Mouse (Mus musculus): ENCODE data around the gene Zbtb49. TPM values are rescaled to one million over a fixed set of nuclear protein-coding genes. Genes with fewer than 3 reads are reported as not detected.
A peak's percentile ranks its signal among the peaks of the same experiment; 100 is the strongest.

Gene Zbtb49
- 24.1 and 24.6 TPM in 2 replicates for polyA plus RNA-seq (2016; fragmentation: Nextera tagmentation; extraction: Ambion mirVana)

DNA sequence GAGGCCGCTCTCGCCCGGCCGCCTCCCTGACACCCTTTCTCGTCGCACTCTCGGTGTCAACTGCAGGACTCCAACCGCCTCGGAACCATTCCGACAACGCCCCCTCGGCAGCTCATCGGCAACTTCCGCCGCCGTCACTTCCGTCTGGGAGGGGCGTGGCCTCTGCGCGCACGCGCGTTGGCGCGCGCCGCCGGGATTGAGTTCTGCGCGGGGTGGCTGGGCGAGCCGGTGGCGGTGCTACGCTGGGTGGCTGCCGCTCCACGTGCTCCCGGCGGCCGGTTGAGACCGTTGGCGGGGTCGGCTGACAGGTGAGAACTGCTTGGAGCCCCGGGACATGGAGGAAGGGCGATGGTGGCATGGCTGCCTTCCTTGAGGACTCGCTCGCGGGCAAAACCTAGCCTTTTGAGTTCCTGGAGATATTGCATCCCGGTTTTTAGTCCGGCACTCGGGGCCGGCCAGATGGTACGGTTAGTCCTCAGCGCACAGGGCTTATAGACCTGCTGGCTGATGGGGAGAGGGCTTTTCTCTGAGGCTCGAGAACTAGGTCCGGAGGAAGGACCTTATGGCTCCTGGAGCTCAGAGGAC, at the start of gene Zbtb49, which contains the start of gene Lyar:
TSS of gene Zbtb49 (minus strand) at position 130 of the 585 bp plus-strand sequence.
TSS of gene Lyar (plus strand) at position 143 of the 585 bp plus-strand sequence.
- under 1% methylated on average over 55 of the region's 55 CpGs for WGBS
- peak within 1 kb of the TSS; percentile 93 for H3K4me3 ChIP-seq
- peak; percentile 91 for ATAC-seq (ENCODE audit: low FRiP score)
- peak within 1 kb of the TSS; percentile 89 for H3K4me2 ChIP-seq (replicated peaks)
- peak within 1 kb of the TSS; percentile 80 for H3K27ac ChIP-seq
- H3K9me3 ChIP-seq (replicated peaks) = no peaks in the 10 kb centered on the region
- H3K36me3 ChIP-seq = peaks cover 16% of the 10 kb centered on the region
- H3K4me1 ChIP-seq = peaks cover 20% of the 10 kb centered on the region
- no peaks in the 10 kb centered on the region for H3K27me3 ChIP-seq
- H3K9ac ChIP-seq = peak within 1 kb of the TSS; percentile 86

DNA sequence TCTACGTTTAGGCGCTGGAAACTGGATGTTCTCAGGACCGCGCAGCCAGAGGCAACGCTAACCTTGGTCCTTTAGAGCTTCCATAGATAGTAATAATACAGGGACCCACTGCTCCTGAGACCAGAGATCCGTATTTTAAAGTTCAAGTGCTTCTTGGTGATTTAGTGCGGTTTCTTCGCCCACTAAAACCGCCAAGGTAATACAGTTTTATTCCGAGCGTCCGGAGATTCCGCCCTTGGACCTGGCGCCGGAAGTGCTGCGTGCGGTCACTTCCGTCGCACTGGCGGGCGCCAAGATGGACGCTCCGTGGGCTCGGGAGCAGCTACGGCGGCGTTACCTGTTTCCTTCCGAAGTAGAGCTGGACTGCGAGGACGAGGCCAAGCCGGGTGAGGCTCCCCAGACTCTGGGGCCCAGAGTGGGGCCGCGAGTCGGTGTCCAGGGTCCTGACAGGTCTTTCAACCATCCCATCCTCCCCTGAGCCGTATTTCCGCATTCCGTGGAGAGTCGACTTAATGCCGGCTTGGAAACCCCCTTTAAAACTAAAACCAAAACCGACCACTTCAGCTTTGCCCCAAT, 39.9 kb upstream of the Zbtb49 start, which contains the start of gene Tmem128:
TSS of gene Tmem128 (plus strand) at position 79 of the 576 bp plus-strand sequence.
- Histone ChIP-seq H3K4me2 (replicated peaks) (peak within 1 kb of the TSS; percentile 85), H3K27ac (peak within 1 kb of the TSS; percentile 86), H3K4me3 (peak within 1 kb of the TSS; percentile 84), H3K4me1 (peaks cover 5% of the 10 kb centered on the region), H3K9ac (peak within 1 kb of the TSS; percentile 82), H3K9me3 (replicated peaks) (no peaks in the 10 kb centered on the region), H3K27me3 (no peaks in the 10 kb centered on the region), H3K36me3 (peaks cover 29% of the 10 kb centered on the region)
- WGBS = under 1% methylated on average over 40 of the region's 40 CpGs
- ATAC-seq (ENCODE audit: low FRiP score) = peak; percentile 75

DNA sequence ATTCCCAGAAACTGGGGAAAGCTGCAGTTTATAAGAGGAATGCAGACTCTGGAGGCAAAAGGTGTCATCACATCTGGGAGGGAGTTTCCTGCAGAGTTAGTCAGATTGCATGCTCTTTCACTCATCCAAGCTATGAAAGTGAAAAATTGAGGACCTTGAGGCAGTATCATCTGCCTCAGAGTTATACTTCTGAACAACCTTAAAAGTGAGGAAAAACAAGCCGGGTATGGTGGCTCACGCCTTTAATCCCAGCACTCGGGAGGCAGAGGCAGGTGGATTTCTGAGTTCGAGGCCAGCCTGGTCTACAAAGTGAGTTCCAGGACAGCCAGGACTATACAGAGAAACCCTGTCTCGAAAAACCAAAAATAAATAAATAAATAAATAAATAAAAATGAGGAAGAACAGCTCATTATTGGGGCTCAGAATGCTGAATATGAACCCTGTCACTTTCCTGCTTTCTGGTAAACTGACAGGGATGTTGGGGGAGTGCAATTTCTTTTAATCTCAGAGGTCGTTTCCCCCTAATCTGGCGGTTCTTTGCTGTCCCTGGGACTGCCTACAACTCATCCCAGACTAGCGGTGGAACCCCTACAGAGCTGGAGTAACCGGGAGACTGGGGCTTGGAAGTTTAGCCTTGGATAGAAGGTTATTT, 39.3 kb upstream of the Zbtb49 start:
- Histone ChIP-seq H3K4me3 (peak overlapping the region; percentile 84), H3K4me1 (peaks cover 5% of the 10 kb centered on the region), H3K27me3 (no peaks in the 10 kb centered on the region), H3K27ac (peak overlapping the region; percentile 86), H3K9me3 (replicated peaks) (no peaks in the 10 kb centered on the region), H3K4me2 (replicated peaks) (peak overlapping the region; percentile 85), H3K36me3 (peaks cover 23% of the 10 kb centered on the region), H3K9ac (peak overlapping the region; percentile 82)
- peak; percentile 30; the same call in 1 of the 2 replicates for ATAC-seq (ENCODE audit: low FRiP score)
- WGBS = 47% methylated on average over 9 of the region's 9 CpGs

DNA sequence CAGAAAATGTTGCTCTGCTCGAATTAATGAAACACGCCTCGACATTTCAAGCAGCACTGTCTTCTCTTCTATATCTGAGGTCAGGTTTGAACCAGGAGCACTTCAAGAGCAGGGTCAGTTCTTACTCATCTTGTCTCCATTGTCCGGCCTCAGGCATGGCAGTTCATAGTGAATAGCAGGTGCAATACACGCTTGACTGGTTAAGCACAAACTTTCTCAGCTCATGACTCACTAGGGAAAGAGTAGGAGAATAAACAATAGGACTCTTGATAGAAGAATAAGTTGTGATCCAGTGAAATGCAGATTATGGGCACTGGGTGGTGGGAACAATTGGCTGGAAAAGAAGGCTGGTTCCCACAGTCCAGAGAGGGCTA, 38.5 kb upstream of the Zbtb49 start:
- no peak overlapping the region for H3K4me3 ChIP-seq
- no peak overlapping the region for H3K27ac ChIP-seq
- H3K36me3 ChIP-seq = peaks cover 15% of the 10 kb centered on the region
- no peaks in the 10 kb centered on the region for H3K27me3 ChIP-seq
- H3K9ac ChIP-seq = no peak overlapping the region
- no peak for ATAC-seq (ENCODE audit: low FRiP score)
- H3K4me2 ChIP-seq (replicated peaks) = no peak overlapping the region
- H3K4me1 ChIP-seq = peaks cover 5% of the 10 kb centered on the region
- H3K9me3 ChIP-seq (replicated peaks) = no peaks in the 10 kb centered on the region
- 78% methylated on average over 5 of the region's 5 CpGs for WGBS

DNA sequence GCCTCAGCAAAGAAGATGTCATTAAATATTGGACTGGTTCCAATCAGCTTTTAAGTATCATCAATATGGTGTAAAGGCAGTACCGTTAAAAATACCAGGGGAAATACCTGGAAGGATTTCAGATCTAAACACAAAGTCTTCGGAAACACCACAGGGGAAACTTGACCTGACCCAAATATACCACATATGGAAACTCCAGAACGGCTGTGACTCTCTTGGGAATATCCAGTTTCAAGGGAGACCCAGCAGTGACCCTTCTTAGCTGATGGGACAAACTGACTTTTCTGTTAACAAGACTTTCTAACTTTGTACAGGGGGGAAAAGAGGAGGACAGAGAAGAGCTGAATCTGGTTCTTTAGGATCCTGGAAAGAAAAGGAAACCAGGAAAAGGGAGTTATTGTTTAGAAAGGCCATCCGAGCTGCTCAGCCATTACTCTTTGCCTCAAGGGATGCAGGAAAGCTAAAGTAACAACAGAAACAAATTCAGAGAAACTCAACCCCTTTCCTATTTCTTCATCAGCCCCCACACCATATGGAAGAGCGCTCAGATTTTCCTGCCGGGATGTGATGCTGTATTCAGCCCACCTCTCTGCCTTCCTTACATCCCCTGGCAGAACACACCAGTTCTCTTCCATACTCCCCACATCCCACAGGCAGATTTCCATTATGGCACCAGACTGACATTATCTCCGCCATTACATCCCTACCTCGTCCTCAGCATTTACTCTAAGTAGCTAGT, 37.9 kb upstream of the Zbtb49 start:
- WGBS = 67% methylated on average over 8 of the region's 8 CpGs
- no peak overlapping the region for H3K4me3 ChIP-seq
- no peak overlapping the region for H3K27ac ChIP-seq
- no peaks in the 10 kb centered on the region for H3K27me3 ChIP-seq
- no peak overlapping the region for H3K4me2 ChIP-seq (replicated peaks)
- no peak overlapping the region for H3K9ac ChIP-seq
- H3K4me1 ChIP-seq = peaks cover 5% of the 10 kb centered on the region
- H3K36me3 ChIP-seq = peaks cover 9% of the 10 kb centered on the region
- no peak for ATAC-seq (ENCODE audit: low FRiP score)
- H3K9me3 ChIP-seq (replicated peaks) = no peaks in the 10 kb centered on the region

DNA sequence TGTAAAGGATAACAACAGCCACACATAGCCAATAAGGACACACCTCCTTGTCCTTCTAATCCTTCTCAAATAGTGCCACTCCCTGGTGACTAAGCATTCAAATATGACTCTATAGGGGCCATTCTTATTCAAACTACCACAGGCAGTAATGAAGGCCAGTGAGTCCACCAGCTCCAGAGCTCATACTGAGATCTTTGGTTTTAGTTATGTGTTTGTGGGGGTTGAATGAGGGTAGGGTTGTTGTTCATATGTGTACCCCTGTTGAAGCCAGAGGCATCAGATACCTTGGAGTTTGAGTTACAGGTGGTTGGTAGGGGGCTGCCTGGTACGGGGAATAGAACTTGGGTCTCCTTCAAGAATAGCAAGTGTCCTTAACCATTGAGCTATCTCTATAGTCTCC, 36.3 kb upstream of the Zbtb49 start:
- no peak for ATAC-seq (ENCODE audit: low FRiP score)
- Histone ChIP-seq H3K4me1 (peaks cover 5% of the 10 kb centered on the region), H3K27ac (no peak overlapping the region), H3K36me3 (no peaks in the 10 kb centered on the region), H3K9me3 (replicated peaks) (no peaks in the 10 kb centered on the region), H3K4me2 (replicated peaks) (no peak overlapping the region), H3K9ac (no peak overlapping the region), H3K4me3 (no peak overlapping the region), H3K27me3 (no peaks in the 10 kb centered on the region)
- 92% methylated on average over 1 of the region's 1 CpGs for WGBS

DNA sequence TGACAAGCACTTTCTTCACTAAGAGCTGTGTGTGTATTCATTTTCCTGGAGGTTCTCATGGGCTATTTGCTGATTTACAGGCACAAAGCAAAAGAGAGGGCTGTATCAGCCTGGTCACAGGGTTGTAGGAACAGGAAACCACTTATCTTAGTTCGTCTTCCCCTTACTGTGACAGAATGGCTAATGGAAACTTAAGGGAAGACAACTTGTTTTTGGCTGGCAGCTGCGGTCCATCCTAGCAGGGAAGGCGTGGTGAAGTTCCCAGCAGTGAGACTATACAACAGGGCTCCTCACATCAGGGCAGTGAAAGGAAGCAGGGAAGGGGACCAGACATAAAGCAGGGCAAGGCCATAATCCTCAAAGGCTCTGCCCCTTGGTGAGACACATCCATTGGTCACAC, 35.4 kb upstream of the Zbtb49 start:
- ATAC-seq (ENCODE audit: low FRiP score) = no peak
- Histone ChIP-seq H3K27me3 (no peaks in the 10 kb centered on the region), H3K4me2 (replicated peaks) (no peak overlapping the region), H3K4me1 (no peaks in the 10 kb centered on the region; the same call in 1 of the 2 replicates), H3K27ac (no peak overlapping the region), H3K9ac (no peak overlapping the region), H3K4me3 (no peak overlapping the region), H3K36me3 (no peaks in the 10 kb centered on the region), H3K9me3 (replicated peaks) (no peaks in the 10 kb centered on the region)
- WGBS = 84% methylated on average over 3 of the region's 3 CpGs

DNA sequence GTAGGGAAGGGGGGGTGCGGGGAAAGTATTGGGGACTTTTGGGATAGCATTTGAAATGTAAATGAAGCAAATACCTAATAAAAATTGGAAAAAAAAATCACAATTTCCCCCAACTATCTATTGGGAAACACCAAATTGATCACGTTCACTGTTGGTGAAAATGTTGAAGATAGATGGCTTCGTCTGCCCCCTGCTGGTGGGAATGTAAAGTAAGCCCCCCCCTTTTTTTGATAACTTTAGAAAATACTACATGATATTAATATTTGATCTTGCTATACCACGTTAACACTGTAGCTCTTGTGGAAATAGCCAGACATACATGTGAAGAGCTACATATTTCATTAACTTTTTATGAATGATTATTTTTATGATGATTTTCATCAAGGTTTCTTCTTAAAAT, 34.9 kb upstream of the Zbtb49 start:
- 52% methylated on average over 4 of the region's 4 CpGs for WGBS
- no peak for ATAC-seq (ENCODE audit: low FRiP score)
- no peaks in the 10 kb centered on the region; the same call in 1 of the 2 replicates for H3K4me1 ChIP-seq
- no peak overlapping the region for H3K27ac ChIP-seq
- no peaks in the 10 kb centered on the region for H3K9me3 ChIP-seq (replicated peaks)
- no peaks in the 10 kb centered on the region for H3K36me3 ChIP-seq
- no peak overlapping the region for H3K9ac ChIP-seq
- H3K27me3 ChIP-seq = no peaks in the 10 kb centered on the region
- H3K4me2 ChIP-seq (replicated peaks) = no peak overlapping the region
- H3K4me3 ChIP-seq = no peak overlapping the region

DNA sequence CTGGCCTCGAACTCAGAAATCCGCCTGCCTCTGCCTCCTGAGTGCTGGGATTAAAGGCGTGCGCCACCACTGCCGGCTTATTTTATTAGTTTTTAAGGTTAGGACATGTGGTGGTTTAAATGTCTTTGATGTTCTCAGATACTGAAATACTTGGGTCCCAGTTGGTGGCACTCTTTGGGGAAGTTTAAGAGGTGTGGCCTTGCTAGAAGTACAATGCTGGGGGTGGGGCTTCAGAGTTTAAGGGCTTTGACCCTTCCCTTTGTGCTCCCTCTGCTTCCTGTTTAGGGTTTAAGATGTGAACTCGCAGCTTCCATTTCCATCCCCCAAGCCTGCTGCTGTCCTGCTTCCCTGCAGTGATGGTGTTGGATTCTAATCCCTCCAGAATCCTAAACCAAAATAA, 21.7 kb upstream of the Zbtb49 start:
- H3K9ac ChIP-seq = no peak overlapping the region
- H3K4me3 ChIP-seq = no peak overlapping the region
- H3K36me3 ChIP-seq = no peaks in the 10 kb centered on the region
- H3K4me1 ChIP-seq = peaks cover 12% of the 10 kb centered on the region
- ATAC-seq (ENCODE audit: low FRiP score) = no peak
- peaks cover 26% of the 10 kb centered on the region for H3K27me3 ChIP-seq
- no peak overlapping the region for H3K27ac ChIP-seq
- no peak overlapping the region for H3K4me2 ChIP-seq (replicated peaks)
- 84% methylated on average over 6 of the region's 6 CpGs for WGBS
- no peaks in the 10 kb centered on the region for H3K9me3 ChIP-seq (replicated peaks)

DNA sequence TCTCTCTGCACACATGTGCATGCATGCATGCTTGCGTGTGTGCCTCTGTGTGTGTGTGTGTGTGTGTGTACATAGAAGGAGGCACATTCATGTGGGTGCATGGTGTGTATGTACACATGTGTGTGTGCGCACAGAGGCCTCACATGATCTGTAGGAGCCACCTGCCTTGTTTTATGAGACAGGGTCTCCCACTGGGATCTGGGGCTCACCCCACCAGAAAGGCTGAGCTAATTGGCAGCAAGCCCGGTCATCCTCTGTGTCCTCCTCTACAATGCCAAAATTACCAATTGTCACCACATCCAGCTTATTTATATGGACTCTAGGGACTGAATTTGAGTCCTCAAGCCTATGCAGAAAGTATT, 21.2 kb upstream of the Zbtb49 start:
- no peak overlapping the region for H3K9ac ChIP-seq
- 0 out of 2 replicates have a peak, but pooled peaks cover 5% of the 10 kb centered on the region for H3K36me3 ChIP-seq
- 71% methylated on average over 3 of the region's 3 CpGs for WGBS
- no peaks in the 10 kb centered on the region for H3K9me3 ChIP-seq (replicated peaks)
- ATAC-seq (ENCODE audit: low FRiP score) = peak; percentile 65
- peaks cover 12% of the 10 kb centered on the region for H3K4me1 ChIP-seq
- no peak overlapping the region for H3K4me2 ChIP-seq (replicated peaks)
- 0 out of 2 replicates have a peak overlapping the region, but pooled peaks have one; percentile 7 for H3K27ac ChIP-seq
- H3K27me3 ChIP-seq = peaks cover 27% of the 10 kb centered on the region
- H3K4me3 ChIP-seq = no peak overlapping the region

DNA sequence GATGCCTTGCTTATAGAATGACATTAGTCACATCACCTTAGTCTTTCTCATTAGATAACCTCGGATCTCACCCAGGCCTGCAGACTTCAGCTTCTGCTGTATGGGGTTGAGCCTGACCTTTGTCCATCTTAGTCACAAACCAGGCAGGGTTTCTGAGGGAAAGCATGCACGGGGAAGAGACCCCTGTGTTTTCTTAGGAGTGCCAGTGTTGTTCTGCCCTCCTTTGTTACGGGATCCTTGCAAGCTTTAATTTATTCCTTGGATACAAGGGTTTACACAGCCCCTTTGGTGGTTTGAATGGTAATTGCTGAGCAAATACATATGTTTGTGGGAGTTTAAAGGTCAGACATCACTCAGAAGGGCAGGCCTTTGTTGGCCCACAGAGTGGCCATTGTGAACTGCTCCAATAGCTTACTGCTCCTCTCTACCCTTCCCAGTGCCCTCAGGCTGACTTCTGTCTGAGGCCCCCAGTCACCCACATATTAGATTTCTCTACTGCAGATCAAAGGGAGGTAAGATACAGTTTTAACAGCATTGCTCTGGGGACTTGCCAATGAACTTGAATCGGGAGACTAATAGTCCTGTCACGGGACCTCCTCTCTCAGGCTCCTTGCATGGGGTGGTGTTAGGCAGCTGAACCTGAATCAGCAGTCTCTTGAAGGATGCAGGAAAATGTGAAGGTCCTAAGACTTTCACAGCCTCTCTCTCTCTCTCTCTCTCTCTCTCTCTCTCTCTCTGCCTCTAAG, 20.6 kb upstream of the Zbtb49 start:
- Histone ChIP-seq H3K27me3 (peaks cover 27% of the 10 kb centered on the region), H3K9ac (no peak overlapping the region), H3K36me3 (0 out of 2 replicates have a peak, but pooled peaks cover 5% of the 10 kb centered on the region), H3K4me1 (peaks cover 12% of the 10 kb centered on the region), H3K4me2 (replicated peaks) (no peak overlapping the region), H3K9me3 (replicated peaks) (no peaks in the 10 kb centered on the region), H3K4me3 (no peak overlapping the region), H3K27ac (peak overlapping the region; percentile 23; the same call in 1 of the 2 replicates)
- WGBS = 15% methylated on average over 5 of the region's 5 CpGs
- peak; percentile 69 for ATAC-seq (ENCODE audit: low FRiP score)
